Mouse (Mus musculus) liver, embryonic 16.5 days (tissue): ENCODE measurements around the gene Hgd. TPM values are rescaled to one million over a fixed set of nuclear protein-coding genes. Genes with fewer than 3 reads are reported as not detected.

Experiments used
- ATAC-seq: fragments of 200-750 bp; cut with Nextera tagmentation; 2 replicates; pipeline ENCODE4 v1.8.0; 2017; ENCODE audit warnings: low read depth, mild to moderate bottlenecking, moderate number of reproducible peaks, moderate library complexity
- H3K27ac ChIP-seq: fragments of 300-500 bp; sonication (generic); 2 replicates; pipeline ENCODE4 v1.5.1; 2014; ENCODE audit warnings: mild to moderate bottlenecking, low read length
- H3K27me3 ChIP-seq: fragments of 300-500 bp; sonication (generic); 2 replicates; pipeline ENCODE4 v1.6.1; 2014; ENCODE audit warnings: low read depth, low read length, mixed read lengths; ENCODE audit not compliant: control insufficient read depth, insufficient read depth
- H3K36me3 ChIP-seq: fragments of 300-500 bp; sonication (generic); 2 replicates; pipeline ENCODE4 v1.6.1; 2014; ENCODE audit warnings: mild to moderate bottlenecking; ENCODE audit not compliant: control insufficient read depth, insufficient read depth
- H3K4me1 ChIP-seq: fragments of 300-500 bp; sonication (generic); 2 replicates; pipeline ENCODE4 v1.6.1; 2014; ENCODE audit warnings: low read depth, low read length, mixed read lengths; ENCODE audit not compliant: control insufficient read depth
- H3K4me2 ChIP-seq: fragments of 300-500 bp; sonication (generic); 2 replicates; pipeline ENCODE4 v1.6.1; 2014; ENCODE audit warnings: low read depth, low read length, mixed read lengths
- H3K4me3 ChIP-seq: fragments of 300-500 bp; sonication (generic); 2 replicates; pipeline ENCODE4 v1.5.1; 2014; ENCODE audit warnings: low read depth, mild to moderate bottlenecking, low read length
- H3K9ac ChIP-seq: fragments of 300-500 bp; sonication (generic); 2 replicates; pipeline ENCODE4 v1.6.1; 2014; ENCODE audit warnings: low read depth, low read length
- H3K9me3 ChIP-seq: fragments of 300-500 bp; sonication (generic); replicated peaks from 2 replicates; pipeline ENCODE4 v1.6.1; 2016; ENCODE audit warnings: low read length; ENCODE audit not compliant: control insufficient read depth
- WGBS: fragments of 180-500 bp; shearing (Covaris S2); extraction: QIAGEN DNeasy Blood & Tissue Kit; methylation state at CpG from one replicate; pipeline ENCODE4 v1.1.7; 2014; ENCODE audit not compliant: insufficient replicate concordance; 5-methylcytosine and 5-hydroxymethylcytosine counted together
- polyA plus RNA-seq: library from polyadenylated mRNA; unstranded; fragments of >200 nt; fragmentation: Nextera tagmentation; extraction: Ambion mirVana; gene quantifications from 2 replicates; pipeline ENCODE4 v1.2.1, GENCODE M21; 2015

Gene Hgd
- polyA plus RNA-seq, 1 experiment from 2014 or later: 55.1 TPM

DNA sequence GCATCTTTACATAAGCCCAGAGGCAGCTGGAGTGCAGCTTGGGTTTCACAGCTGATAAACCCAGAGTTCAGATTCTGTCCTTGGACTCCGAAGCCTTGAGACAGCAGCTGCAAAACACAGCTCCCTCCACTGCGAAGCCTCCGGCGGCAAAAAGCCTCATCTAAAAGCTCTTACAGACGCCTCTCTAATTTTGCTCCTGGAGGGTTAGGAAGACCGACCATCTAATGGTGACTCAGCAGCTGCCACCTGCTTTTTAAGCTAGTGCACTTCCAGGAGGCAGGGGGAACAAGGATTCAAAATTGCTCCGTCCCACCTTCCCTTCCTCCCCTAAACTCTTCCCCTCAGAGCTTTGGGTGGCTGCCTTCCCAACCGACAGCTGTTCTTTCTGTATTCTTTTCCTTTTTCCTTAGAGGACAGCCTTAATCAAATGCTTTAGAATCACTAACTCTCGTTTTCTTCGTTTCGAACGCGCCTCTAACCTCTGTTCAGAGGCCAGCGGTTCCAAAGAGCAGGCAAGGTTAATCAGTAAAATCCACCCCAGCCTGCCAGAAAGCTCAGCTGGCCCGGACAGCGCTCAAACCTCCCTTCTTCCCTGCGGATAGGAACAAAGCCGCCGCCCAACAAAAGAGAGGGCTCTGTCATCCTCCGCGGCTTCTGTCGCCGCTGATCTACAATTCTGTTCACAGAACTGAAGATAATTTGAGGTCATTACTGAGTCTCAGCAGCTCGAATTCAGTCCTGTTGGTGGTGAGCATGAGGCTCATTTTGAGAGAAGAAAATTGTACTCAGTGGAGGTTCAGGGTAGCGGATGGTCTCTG lies 4.5 kb downstream of the Hgd start:
- Histone ChIP-seq H3K4me2 (peak overlapping the region; percentile 38), H3K27ac (peak overlapping the region; percentile 84), H3K9me3 (no peaks in the 10 kb centered on the region), H3K36me3 (no peaks in the 10 kb centered on the region), H3K4me1 (no peaks in the 10 kb centered on the region; the same call in 1 of the 2 replicates), H3K27me3 (no peaks in the 10 kb centered on the region), H3K4me3 (peak overlapping the region; percentile 30), H3K9ac (peak overlapping the region; percentile 5; the same call in 1 of the 2 replicates)
- WGBS: 6% methylated on average over 25 of the region's 25 CpGs
- ATAC-seq: peak; percentile 76

DNA sequence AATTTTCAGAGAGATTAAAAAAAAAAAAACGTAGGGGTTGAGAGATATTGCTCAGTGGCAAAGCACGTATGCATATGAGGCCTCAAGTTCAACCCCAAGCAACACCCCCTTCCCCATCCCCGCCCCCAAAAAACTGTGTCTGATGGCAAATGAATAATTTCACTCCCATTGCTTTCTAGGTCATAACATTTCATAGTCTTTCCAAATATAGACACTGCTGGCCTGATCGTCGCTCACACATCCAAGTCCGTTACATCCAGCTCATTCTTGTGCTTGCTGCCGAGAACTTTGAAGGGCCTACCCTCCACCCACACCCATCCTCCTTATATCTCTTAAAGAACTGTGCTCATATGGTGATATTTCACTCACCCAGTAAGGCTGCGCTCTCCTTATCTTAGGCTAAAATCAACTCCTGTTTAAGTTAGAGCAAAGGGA lies 5.2 kb downstream of the Hgd start:
- Histone ChIP-seq H3K4me2 (peak overlapping the region; percentile 38), H3K4me3 (no peak overlapping the region), H3K36me3 (no peaks in the 10 kb centered on the region), H3K9ac (no peak overlapping the region), H3K4me1 (no peaks in the 10 kb centered on the region), H3K27me3 (no peaks in the 10 kb centered on the region), H3K27ac (0 out of 2 replicates have a peak overlapping the region, but pooled peaks have one; percentile 17), H3K9me3 (no peaks in the 10 kb centered on the region)
- ATAC-seq: no peak
- 53% methylated on average over 8 of the region's 8 CpGs for WGBS

DNA sequence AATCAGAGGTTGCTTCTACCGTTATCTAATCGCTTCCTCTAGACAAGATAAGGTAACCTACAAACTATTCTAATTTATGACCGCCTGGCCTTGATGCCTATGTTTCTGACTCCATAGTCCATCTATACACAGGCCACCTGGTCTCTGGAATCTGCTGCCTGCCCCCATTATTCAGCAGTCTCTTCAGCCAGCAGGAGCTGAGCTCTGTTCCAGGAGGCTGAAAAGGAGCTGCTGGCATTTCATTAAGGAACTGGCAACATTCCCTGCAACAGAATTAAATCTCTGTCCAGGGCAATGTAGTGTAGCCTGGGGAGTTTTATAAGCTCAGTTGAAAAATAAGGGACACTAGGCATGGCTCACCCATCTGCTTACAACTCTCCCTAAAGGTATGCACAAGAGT lies 11.0 kb downstream of the Hgd start:
- no peak overlapping the region for H3K27ac ChIP-seq
- ATAC-seq: no peak
- H3K4me2 ChIP-seq: no peak overlapping the region
- H3K4me3 ChIP-seq: no peak overlapping the region
- no peak overlapping the region for H3K9ac ChIP-seq
- H3K27me3 ChIP-seq: no peaks in the 10 kb centered on the region
- WGBS: 69% methylated on average over 3 of the region's 3 CpGs
- no peaks in the 10 kb centered on the region for H3K9me3 ChIP-seq
- H3K4me1 ChIP-seq: no peaks in the 10 kb centered on the region
- no peaks in the 10 kb centered on the region for H3K36me3 ChIP-seq

DNA sequence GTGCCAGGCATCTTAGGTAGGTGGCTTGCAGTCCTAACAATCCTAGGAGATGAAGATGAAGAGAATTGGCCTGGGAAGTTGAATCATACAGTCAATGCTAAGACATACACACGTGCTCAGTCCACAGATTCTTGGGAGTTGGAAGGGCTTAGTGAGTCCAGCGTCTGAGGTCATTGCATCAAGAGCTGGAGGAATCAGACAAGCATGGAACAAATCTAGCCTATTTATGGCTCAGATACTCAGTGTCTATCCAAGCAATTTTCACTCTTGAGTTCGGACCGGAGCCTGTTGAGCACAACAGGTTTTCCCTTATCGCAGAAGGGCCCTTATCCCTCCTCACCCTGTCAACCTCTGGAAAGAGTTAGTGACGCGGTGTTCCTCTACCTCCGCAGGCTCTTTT lies 11.6 kb downstream of the Hgd start:
- 74% methylated on average over 8 of the region's 8 CpGs for WGBS
- Histone ChIP-seq H3K36me3 (no peaks in the 10 kb centered on the region), H3K27me3 (no peaks in the 10 kb centered on the region), H3K9me3 (no peaks in the 10 kb centered on the region), H3K4me3 (no peak overlapping the region), H3K27ac (no peak overlapping the region), H3K4me2 (no peak overlapping the region), H3K4me1 (no peaks in the 10 kb centered on the region), H3K9ac (no peak overlapping the region)
- ATAC-seq: no peak

DNA sequence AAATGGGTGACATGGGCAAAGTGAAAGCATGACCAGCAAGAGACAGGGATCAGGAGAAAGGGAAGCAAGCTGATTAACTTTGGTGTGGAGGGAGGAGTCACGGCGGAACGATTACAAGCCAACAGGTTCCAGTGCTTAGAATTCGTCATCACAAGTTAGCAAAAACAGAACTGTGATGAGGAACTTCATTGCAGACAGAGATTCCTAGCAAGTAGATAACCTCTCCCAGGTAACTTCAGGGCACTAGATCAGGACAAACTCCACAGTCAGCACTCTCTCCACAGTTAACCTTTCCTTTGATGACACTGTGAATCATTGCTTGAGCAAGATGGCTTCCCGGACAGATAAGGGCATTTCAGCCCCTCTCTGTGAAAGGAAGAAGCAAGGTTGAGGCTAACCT lies 17.5 kb downstream of the Hgd start:
- H3K4me3 ChIP-seq: no peak overlapping the region
- H3K9me3 ChIP-seq: no peaks in the 10 kb centered on the region
- no peak overlapping the region for H3K27ac ChIP-seq
- no peaks in the 10 kb centered on the region for H3K4me1 ChIP-seq
- H3K27me3 ChIP-seq: no peaks in the 10 kb centered on the region
- no peaks in the 10 kb centered on the region for H3K36me3 ChIP-seq
- no peak overlapping the region for H3K4me2 ChIP-seq
- 49% methylated on average over 5 of the region's 5 CpGs for WGBS
- ATAC-seq: no peak
- H3K9ac ChIP-seq: no peak overlapping the region

DNA sequence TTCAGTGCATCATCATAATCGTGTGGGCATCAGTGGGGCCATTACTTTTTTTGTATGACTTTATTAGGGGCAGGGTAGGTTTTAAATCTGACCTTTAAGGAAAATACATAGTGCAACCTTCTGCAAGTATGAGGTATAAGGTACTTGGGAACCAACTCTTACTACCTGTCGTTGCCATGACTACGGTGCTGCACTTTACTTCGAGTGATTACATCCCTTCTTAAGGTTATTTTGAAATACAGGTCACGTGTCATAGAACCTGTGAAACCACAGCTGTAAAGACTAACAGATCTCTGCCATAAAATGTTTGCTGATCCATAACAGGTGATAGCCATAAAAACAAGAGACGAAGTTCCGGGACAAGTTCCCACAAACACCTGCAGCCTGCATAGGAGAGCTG lies 18.5 kb downstream of the Hgd start:
- no peaks in the 10 kb centered on the region for H3K4me1 ChIP-seq
- 70% methylated on average over 7 of the region's 7 CpGs for WGBS
- no peak overlapping the region for H3K4me3 ChIP-seq
- H3K9me3 ChIP-seq: no peaks in the 10 kb centered on the region
- no peaks in the 10 kb centered on the region for H3K27me3 ChIP-seq
- no peak overlapping the region for H3K9ac ChIP-seq
- ATAC-seq: no peak
- H3K4me2 ChIP-seq: no peak overlapping the region
- no peaks in the 10 kb centered on the region for H3K36me3 ChIP-seq
- no peak overlapping the region for H3K27ac ChIP-seq

DNA sequence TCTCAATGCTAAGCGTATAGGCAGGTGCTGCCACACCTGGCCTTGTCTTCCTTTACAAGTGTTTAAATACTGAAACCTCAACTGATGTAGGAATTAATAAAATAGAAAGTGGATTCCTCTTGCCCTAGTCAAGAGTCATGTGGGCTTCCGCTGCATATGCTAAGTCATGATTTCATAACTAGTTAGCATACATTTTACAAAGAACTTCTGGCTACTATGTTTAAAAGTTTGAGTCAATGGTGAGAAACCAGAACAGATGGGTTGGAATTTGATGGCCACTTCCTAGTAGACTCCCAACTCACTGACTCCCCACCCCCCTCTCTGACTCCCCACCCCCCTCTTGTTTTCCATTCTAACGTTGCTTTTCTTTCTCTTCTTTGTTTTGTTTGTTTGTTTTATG lies 19.4 kb downstream of the Hgd start:
- WGBS: 53% methylated on average over 3 of the region's 3 CpGs
- no peak for ATAC-seq
- no peaks in the 10 kb centered on the region for H3K4me1 ChIP-seq
- H3K4me2 ChIP-seq: no peak overlapping the region
- no peak overlapping the region for H3K9ac ChIP-seq
- H3K4me3 ChIP-seq: no peak overlapping the region
- H3K36me3 ChIP-seq: no peaks in the 10 kb centered on the region
- no peaks in the 10 kb centered on the region for H3K9me3 ChIP-seq
- no peaks in the 10 kb centered on the region for H3K27me3 ChIP-seq
- no peak overlapping the region for H3K27ac ChIP-seq

DNA sequence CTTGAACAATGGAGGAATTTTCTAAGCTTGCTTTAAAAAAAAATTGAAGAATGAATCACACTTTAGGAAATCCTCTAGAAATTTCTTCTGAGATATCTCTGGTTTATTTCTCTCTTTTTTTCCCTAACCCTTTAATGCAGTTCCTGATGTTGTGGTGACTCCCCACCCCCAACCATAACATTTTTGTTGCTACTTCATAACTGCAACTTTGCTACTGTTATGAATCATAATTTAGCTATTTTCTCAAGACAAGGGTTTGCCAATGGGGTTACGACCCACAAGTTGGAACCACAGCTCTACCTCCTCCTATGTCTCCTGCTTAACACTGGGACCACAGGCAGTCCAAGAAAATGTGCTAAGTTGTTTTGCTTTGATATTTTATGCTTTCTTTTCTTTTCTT lies 23.5 kb downstream of the Hgd start:
- H3K9ac ChIP-seq: no peak overlapping the region
- H3K4me3 ChIP-seq: no peak overlapping the region
- no peaks in the 10 kb centered on the region for H3K27me3 ChIP-seq
- no peak overlapping the region for H3K4me2 ChIP-seq
- H3K4me1 ChIP-seq: no peaks in the 10 kb centered on the region
- ATAC-seq: no peak
- no peak overlapping the region for H3K27ac ChIP-seq
- WGBS: 58% methylated on average over 1 of the region's 1 CpGs
- H3K9me3 ChIP-seq: no peaks in the 10 kb centered on the region
- H3K36me3 ChIP-seq: no peaks in the 10 kb centered on the region

DNA sequence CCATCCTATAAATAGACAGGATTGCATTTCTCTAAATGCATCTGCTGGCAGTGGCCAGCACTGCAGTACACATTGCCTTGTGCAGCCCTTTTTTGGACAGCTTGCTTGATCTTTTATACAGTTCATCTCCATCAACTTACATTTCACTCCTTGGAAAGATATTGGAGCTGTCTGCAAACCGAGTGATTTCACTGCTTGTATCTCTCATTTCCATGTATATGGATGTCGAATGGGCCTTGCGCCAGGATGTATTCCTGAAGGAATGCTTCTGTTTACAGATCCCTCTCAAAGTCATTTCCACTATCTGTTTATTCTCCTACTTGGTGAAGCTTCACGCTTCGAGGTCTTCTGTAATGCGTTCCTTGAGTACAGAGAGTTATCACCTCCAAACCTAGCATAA lies 24.3 kb downstream of the Hgd start:
- Histone ChIP-seq H3K9me3 (no peaks in the 10 kb centered on the region), H3K4me3 (no peak overlapping the region), H3K4me2 (no peak overlapping the region), H3K27me3 (no peaks in the 10 kb centered on the region), H3K4me1 (no peaks in the 10 kb centered on the region), H3K36me3 (no peaks in the 10 kb centered on the region), H3K9ac (no peak overlapping the region), H3K27ac (no peak overlapping the region)
- no peak for ATAC-seq
- 60% methylated on average over 6 of the region's 6 CpGs for WGBS
